Mouse (Mus musculus): ENCODE measurements around the gene Nars2.
"Not testable (repeated sequence)": the region's sequence is repeated elsewhere in the genome, so short reads cannot be mapped to it uniquely, and the experiment has no call there.

Gene Nars2

GRCm38 (mm10) chr7:96951281-96952051 lies at the start of gene Nars2:
Gene Nars2, plus strand, starts transcription at chr7:96951505.
- peak; percentile 91 for DNase-seq (ENCODE audit: low read depth, low spot score)

DNA sequence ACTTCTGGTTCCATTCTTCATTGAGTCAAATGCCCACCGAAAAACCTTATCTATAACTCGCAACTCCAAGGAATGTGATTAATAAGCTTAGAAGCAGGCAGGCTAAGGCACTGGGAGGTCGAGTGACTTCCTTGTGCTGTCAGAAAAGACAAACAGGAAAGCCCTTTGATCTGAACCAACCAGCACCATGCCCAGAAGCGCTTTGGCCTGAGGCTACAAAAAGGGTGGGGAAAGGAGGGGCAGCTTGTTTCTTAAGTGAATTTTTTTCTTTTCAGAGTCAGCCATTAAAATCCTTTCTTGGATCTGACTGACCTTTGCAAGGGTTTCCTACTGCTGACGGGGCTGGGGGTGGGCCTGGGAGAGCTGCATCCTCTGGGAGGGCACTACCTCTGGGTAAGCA lies 49.1 kb upstream of the Nars2 start:
- no peak for DNase-seq (ENCODE audit: low read depth, low spot score)

- no peak for DNase-seq (ENCODE audit: low read depth, low spot score)
These were observed 48.0 kb upstream of the Nars2 start for GRCm38 (mm10) chr7:96903088-96903985.

DNA sequence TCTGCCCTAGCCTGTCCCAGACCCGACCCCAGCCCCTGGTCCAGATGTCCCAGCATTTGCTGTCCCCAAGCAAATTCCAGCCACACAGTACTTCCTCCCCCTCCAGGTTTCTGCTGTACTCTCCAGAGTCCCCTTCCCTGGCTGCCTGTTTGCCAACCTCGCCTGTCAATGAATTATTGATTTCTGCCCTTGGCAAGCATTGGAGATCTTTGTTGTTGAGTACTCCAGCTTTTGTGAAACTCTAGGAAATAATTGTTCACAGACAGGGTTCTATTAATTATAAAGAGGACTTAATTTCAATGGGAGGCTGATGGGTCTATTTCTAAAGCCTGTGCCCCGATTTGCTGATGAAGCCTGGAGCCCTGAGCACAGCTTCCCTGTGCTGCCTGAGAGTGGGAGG lies 46.9 kb upstream of the Nars2 start:
- DNase-seq (ENCODE audit: low read depth, low spot score), result no peak

GRCm38 (mm10) chr7:96904936-96905335 lies 46.4 kb upstream of the Nars2 start:
- no peak for DNase-seq (ENCODE audit: low read depth, low spot score)

GRCm38 (mm10) chr7:96905422-96905821 lies 45.9 kb upstream of the Nars2 start:
- no peak for DNase-seq (ENCODE audit: low read depth, low spot score)

- no peak for DNase-seq (ENCODE audit: low read depth, low spot score)
These were observed 45.1 kb upstream of the Nars2 start for GRCm38 (mm10) chr7:96906216-96906615.

GRCm38 (mm10) chr7:96907971-96908680 lies 43.2 kb upstream of the Nars2 start:
- DNase-seq (ENCODE audit: low read depth, low spot score), result no peak

GRCm38 (mm10) chr7:96909856-96910255 lies 41.4 kb upstream of the Nars2 start:
- DNase-seq (ENCODE audit: low read depth, low spot score), result no peak

GRCm38 (mm10) chr7:96910310-96910960 lies 40.9 kb upstream of the Nars2 start:
- DNase-seq (ENCODE audit: low read depth, low spot score), result no peak

DNA sequence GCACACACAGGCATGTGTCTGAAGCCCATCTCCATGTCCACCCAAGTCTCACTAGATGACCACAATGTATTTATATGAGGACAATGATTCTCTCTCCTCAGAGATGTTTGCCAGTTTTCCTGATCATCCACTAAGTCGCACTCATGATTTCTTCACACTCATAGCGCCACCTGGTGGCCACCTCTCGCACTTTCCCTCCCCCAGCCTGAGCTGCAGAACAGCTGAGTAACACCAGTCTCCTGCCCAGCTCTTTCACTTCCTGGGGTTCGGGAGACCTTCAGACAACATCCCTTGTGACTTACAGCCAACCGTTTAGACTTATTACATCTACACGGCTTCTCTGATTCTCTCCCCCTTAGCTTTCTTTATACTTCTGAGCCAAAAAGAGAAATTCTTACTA lies 37.3 kb upstream of the Nars2 start:
- peak; percentile 64 for DNase-seq (ENCODE audit: low read depth, low spot score)

- DNase-seq (ENCODE audit: low read depth, low spot score), result peak; percentile 34
These were observed 35.7 kb upstream of the Nars2 start for GRCm38 (mm10) chr7:96915452-96916105.

DNA sequence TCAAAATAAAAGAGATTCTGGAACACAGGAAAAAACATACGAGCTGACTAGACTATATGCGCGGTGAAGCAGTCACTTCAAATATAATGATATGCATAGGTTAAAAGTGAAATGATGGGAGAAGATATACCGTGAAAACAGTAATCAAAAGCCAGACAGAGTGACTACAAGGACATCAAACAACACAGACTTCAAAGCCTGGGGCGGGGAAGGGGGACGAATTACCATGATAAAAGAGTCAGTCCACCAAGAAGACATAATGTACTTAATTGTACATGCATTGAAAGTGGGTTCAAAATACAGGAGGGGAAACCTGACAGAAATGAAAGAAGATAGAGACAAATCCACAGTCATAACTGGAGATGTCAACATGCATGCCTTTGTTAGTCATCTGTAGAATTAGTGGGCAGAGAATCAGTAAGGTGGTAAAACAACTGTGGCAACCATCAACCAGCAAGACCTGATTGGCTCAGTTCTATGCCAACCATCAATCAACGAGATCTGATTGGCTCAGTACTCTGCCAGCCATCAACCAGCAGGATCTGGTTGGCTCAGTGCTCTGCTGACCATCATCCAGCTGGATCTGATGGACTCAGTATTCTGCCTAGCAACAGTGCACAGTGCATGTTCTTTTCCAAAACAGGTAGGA lies 30.7 kb upstream of the Nars2 start:
- no peak for DNase-seq (ENCODE audit: low read depth, low spot score)

- no peak for DNase-seq (ENCODE audit: low read depth, low spot score)
These were observed 28.4 kb upstream of the Nars2 start for GRCm38 (mm10) chr7:96922927-96923326.

DNA sequence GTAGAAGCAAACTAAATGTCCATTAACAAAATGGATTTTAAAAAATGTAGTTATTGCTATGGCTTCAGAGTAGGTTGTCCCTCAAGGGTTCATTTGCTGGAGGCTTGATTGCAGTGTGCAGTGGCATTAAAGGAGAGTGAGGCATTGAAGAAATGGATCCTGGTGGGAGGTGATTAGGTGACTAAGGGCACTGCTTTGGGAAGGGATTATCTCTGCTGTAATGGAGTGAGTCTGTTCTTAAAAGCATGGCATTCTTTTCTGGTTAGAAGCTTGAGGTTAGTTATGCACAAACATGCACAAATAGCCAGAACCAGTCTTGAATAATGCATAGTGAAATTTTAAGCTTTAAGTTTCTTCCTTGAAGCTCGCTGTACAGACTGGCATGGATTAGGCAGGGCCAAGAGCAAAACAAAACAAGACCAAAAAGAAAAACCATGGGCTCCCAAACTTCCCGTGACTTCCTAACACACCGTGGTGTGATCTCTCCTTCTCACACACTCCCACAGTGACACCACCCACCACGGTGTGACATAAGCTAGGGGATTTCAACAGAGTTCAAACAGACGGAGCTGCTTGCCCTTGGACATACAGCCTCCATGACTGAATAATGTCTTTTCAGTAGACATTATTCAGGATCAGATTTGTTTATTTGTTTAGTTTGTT lies 7.5 kb upstream of the Nars2 start:
- DNase-seq (ENCODE audit: low read depth, low spot score), result no peak

- not testable (repeated sequence) for DNase-seq (ENCODE audit: low read depth, low spot score)
These were observed 4.8 kb upstream of the Nars2 start for GRCm38 (mm10) chr7:96946501-96946900.

DNA sequence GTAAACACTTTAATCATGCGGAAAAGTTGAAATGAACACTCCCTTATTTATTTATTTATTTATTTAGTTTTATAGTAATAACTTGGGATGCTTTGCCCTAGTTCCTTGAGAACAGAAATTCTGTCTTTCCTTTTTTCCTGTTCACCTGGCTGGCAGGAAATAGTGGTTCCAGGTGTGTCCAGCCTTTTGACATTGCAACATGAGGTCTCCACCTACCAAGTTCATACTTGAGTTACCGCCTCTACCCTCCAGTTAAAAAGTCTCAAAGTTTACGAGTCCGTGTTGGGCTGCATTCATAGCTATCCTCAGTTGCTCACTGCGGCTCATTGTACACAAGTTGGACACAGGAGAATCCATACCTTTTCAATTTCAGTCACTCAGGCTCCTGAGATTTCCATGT lies 789 bp downstream of the Nars2 start:
- no peak for DNase-seq (ENCODE audit: low read depth, low spot score)

DNA sequence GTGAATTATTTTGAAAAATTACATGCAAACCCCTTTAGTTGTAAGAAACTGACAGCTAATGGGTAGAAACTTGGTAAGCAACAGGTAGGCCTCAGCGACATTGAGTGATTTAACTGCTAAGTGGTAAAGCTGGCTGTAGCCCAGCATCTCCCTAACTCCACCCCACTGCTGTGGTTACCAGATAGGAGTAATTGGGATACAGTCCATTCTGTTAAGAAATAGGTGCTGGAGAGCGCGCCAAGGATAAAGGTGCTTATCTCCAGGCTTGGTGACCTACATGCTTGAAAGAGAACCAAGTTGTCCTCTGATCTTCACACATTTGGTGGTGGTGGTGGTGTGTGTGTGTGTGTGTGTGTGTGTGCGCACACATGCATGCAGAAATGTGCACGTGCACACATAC lies 7.9 kb downstream of the Nars2 start:
- DNase-seq (ENCODE audit: low read depth, low spot score), result no peak

DNA sequence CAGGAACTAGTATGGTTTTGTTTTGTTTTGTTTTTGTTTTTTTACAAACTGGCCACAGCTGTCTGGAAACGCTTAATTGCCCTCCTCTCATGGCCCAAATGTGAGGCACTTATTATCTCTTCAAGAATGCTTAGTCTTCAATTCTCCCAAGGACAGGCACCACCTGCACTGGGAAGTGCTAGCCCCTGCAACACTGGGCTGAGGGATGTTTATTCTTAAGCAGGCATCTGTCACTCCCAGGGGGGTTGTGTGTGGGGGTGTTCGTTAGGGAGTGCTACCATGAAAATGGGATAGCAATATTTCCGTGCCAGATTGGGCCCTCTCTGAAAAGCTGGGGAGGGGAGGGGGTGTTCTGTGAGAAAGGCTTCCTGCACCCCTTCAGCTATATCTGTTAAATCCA lies 15.9 kb downstream of the Nars2 start:
- DNase-seq (ENCODE audit: low read depth, low spot score), result no peak

GRCm38 (mm10) chr7:96970359-96970758 lies 19.1 kb downstream of the Nars2 start:
- DNase-seq (ENCODE audit: low read depth, low spot score), result no peak
